Mouse (Mus musculus): ENCODE results near the gene 4933417A18Rik. TPM values are rescaled to one million over a fixed set of nuclear protein-coding genes. Genes with fewer than 3 reads are reported as not detected.
"Not testable (repeated sequence)": the region's sequence is repeated elsewhere in the genome, so short reads cannot be mapped to it uniquely, and the experiment has no call there.

Gene 4933417A18Rik
- polyA plus RNA-seq, 1 experiment, result not detected

DNA sequence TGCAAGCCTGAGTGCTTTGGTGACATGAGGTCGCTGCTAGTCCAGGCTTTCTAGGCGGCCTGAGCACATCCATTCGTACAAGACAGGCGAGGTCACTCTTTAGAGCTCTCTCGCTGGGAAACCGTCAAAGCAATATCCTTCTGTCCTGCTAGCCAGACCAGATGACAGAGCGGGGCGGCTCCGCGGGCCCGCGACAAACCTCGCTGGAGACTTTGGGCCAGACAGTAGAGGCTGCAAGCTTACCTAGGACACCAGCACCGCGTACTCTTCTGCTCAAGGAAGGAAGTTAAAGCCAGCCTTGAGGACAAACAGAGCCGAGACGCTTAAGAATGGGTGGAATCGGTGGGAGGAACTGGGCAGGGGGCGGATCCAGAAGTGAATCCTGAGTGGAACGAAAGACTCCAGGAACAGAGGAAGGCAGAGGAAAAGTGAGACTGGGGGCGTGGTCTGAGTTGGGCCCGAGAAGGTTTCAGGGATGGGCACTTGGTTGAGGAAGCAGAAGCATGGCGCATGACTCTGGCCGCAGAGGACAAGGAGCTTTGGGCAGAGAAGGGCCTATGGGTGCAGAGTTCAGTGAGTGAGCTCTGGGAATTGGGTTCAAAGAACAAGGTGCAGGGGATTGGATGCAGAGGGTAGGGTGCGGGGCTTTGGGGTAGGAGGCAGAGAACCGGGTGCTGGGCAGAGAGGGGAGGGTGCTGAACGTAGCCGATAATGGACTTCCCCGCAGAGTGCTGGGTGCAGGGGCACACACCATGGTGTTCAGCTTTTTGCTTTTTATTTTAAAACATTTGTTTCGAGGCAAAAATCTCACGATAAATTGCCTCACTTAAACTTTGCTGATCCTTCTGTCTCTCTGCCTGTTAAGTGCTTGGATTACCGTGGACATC is 39.5 kb downstream of the 4933417A18Rik start, which contains the start of gene Eci3:
Gene Eci3, minus strand, starts transcription at position 300 of the 887 bp plus-strand sequence.
- Histone ChIP-seq H3K4me3 (ENCODE audit: insufficient read depth, low read depth, low read length) (peak within 1 kb of the TSS; percentile 54), H3K27ac (replicated peaks; ENCODE audit: low read depth, low read length) (no peak within 1 kb of the TSS), H3K4me1 (ENCODE audit: control insufficient read depth, insufficient read depth, insufficient read length, low read length) (no peaks in the 10 kb centered on the region)

DNA sequence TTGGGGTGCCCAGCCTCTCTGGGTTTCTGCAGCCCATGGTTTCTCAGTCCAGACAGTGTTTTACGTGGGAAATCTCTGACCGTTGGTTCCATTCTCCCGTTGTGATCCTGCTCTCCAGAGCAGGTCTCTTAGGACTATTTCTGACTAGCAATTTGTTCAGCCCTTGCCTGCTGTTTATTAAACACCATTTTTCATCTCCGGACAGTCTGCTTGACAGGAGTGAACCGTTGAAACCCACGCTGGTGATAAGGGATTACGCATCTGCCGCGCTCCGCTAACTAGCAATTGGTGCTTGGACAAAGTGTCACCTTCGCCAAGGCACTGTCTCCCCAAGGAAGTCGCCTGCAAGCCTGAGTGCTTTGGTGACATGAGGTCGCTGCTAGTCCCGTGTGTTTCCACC is 40.2 kb downstream of the 4933417A18Rik start:
- no peak overlapping the region for H3K27ac ChIP-seq (replicated peaks; ENCODE audit: low read depth, low read length)
- H3K4me3 ChIP-seq (ENCODE audit: insufficient read depth, low read depth, low read length), result peak overlapping the region; percentile 54
- no peaks in the 10 kb centered on the region for H3K4me1 ChIP-seq (ENCODE audit: control insufficient read depth, insufficient read depth, insufficient read length, low read length)

DNA sequence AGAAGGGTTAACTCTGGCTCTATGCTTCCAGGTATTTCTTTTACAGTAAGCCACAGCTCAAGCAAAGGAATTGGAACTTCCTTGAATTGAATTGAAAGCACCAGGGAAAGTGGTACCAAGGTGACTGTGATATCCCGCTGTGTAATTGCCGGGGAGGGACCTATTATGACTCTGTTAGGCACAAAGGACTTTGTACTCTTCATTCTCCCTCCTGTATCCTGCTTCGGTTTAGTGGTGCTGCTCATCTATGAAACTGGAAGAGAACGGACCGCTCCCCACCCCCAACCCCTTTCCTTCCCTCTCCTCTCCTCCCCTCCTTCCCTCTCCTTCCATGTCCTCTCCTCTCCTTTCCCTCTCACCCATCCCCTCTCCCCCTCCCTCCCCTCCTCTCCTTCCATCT is 40.7 kb downstream of the 4933417A18Rik start:
- Histone ChIP-seq H3K27ac (replicated peaks; ENCODE audit: low read depth, low read length) (no peak overlapping the region), H3K4me3 (ENCODE audit: insufficient read depth, low read depth, low read length) (peak overlapping the region; percentile 54), H3K4me1 (ENCODE audit: control insufficient read depth, insufficient read depth, insufficient read length, low read length) (no peaks in the 10 kb centered on the region)

DNA sequence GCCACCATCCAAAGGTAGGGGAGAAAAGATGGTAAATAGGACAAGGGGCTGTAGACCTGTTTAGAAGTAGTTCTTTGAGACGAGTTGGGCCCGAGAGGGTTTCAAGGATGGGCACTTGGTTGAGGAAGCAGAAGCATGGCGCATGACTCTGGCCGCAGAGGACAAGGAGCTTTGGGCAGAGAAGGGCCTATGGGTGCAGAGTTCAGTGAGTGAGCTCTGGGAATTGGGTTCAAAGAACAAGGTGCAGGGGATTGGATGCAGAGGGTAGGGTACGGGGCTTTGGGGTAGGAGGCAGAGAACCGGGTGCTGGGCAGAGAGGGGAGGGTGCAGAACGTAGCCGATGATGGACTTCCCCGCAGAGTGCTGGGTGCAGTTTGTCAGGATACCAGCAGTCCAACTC is 41.4 kb downstream of the 4933417A18Rik start:
- H3K4me3 ChIP-seq (ENCODE audit: insufficient read depth, low read depth, low read length); H3K27ac ChIP-seq (replicated peaks; ENCODE audit: low read depth, low read length); H3K4me1 ChIP-seq (ENCODE audit: control insufficient read depth, insufficient read depth, insufficient read length, low read length): not testable (repeated sequence)

- not testable (repeated sequence) for H3K27ac ChIP-seq (replicated peaks; ENCODE audit: low read depth, low read length); H3K4me3 ChIP-seq (ENCODE audit: insufficient read depth, low read depth, low read length); H3K4me1 ChIP-seq (ENCODE audit: control insufficient read depth, insufficient read depth, insufficient read length, low read length)
These were observed 48.2 kb downstream of the 4933417A18Rik start for GRCm38 (mm10) chr13:34972456-34972855.

- Histone ChIP-seq H3K27ac (replicated peaks; ENCODE audit: low read depth, low read length) (no peak overlapping the region), H3K4me1 (ENCODE audit: control insufficient read depth, insufficient read depth, insufficient read length, low read length) (peaks cover 2% of the 10 kb centered on the region; the same call in 1 of the 2 replicates), H3K4me3 (ENCODE audit: insufficient read depth, low read depth, low read length) (no peak overlapping the region)
These were observed 48.9 kb downstream of the 4933417A18Rik start for GRCm38 (mm10) chr13:34973149-34973548.

DNA sequence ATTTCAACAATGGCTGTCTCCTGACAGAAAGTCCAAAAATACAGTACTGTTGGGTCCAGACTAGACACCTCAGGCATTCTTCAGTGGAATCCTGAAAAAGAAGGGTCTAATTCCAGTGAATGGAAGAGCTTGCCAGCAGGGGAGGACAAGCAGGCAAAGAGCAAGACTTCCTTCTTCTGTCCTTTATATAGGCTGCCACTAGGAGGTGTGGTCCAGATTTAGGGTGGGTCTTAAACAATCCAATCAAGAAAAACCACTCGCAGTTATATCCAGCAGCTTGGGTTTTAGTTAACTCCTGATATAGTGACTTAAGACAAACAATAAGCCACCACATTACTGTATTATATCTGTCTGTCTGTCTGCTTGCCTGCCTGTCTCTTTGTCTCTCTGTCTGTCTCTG is 49.6 kb downstream of the 4933417A18Rik start:
- peaks cover 2% of the 10 kb centered on the region; the same call in 1 of the 2 replicates for H3K4me1 ChIP-seq (ENCODE audit: control insufficient read depth, insufficient read depth, insufficient read length, low read length)
- no peak overlapping the region for H3K27ac ChIP-seq (replicated peaks; ENCODE audit: low read depth, low read length)
- H3K4me3 ChIP-seq (ENCODE audit: insufficient read depth, low read depth, low read length), result no peak overlapping the region

DNA sequence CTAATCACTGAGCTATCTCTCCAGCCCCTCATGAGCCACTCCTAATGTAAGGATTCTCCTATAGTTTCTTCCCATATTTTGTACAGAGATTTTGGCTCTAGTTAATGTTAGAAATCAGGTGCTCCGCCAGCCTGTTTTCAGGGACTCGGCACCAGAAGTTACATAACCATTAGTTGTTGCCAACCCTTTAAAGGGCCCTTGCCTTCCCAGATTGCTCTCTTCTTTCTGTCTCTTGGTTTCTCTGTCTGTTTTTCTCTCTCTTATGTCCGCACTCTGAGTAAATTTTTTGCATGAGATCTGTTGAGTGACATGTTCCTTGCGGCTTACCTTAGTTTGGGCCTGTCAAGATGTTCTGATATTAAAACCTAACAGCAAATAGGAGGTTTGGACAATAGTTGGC is 51.9 kb downstream of the 4933417A18Rik start:
- Histone ChIP-seq H3K4me3 (ENCODE audit: insufficient read depth, low read depth, low read length) (no peak overlapping the region), H3K27ac (replicated peaks; ENCODE audit: low read depth, low read length) (no peak overlapping the region), H3K4me1 (ENCODE audit: control insufficient read depth, insufficient read depth, insufficient read length, low read length) (peaks cover 2% of the 10 kb centered on the region; the same call in 1 of the 2 replicates)

- Histone ChIP-seq H3K4me3 (ENCODE audit: insufficient read depth, low read depth, low read length) (no peak overlapping the region), H3K27ac (replicated peaks; ENCODE audit: low read depth, low read length) (no peak overlapping the region), H3K4me1 (ENCODE audit: control insufficient read depth, insufficient read depth, insufficient read length, low read length) (peaks cover 2% of the 10 kb centered on the region; the same call in 1 of the 2 replicates)
These were observed 53.2 kb downstream of the 4933417A18Rik start for GRCm38 (mm10) chr13:34977410-34977809.

- not testable (repeated sequence) for H3K4me1 ChIP-seq (ENCODE audit: control insufficient read depth, insufficient read depth, insufficient read length, low read length); H3K27ac ChIP-seq (replicated peaks; ENCODE audit: low read depth, low read length); H3K4me3 ChIP-seq (ENCODE audit: insufficient read depth, low read depth, low read length)
These were observed 54.4 kb downstream of the 4933417A18Rik start for GRCm38 (mm10) chr13:34978635-34979034.

DNA sequence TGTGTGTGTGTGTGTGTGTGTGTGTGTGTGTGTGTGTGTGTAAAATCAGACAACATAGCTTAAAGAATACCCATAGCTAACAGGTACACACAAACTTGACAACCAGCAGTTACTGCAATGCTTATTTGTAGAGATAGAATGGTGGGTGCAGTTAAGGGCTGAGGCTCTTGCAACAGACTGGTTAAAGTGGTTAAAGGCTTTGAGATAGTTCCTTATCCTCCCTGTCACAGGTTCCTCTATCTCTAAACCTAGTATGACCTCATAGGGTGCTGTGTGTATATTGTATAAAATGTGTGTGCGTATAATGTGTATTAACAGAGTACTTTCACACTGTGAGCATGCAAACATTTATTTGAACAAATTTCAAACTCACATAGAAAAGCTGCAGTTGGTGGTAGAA is 59.3 kb downstream of the 4933417A18Rik start:
- not testable (repeated sequence) for H3K27ac ChIP-seq (replicated peaks; ENCODE audit: low read depth, low read length); H3K4me3 ChIP-seq (ENCODE audit: insufficient read depth, low read depth, low read length); H3K4me1 ChIP-seq (ENCODE audit: control insufficient read depth, insufficient read depth, insufficient read length, low read length)

GRCm38 (mm10) chr13:34991581-34992273 is 67.5 kb downstream of the 4933417A18Rik start:
- Histone ChIP-seq H3K4me3 (ENCODE audit: insufficient read depth, low read depth, low read length) (no peak overlapping the region), H3K4me1 (ENCODE audit: control insufficient read depth, insufficient read depth, insufficient read length, low read length) (peaks cover 4% of the 10 kb centered on the region; the same call in 1 of the 2 replicates), H3K27ac (replicated peaks; ENCODE audit: low read depth, low read length) (no peak overlapping the region)

DNA sequence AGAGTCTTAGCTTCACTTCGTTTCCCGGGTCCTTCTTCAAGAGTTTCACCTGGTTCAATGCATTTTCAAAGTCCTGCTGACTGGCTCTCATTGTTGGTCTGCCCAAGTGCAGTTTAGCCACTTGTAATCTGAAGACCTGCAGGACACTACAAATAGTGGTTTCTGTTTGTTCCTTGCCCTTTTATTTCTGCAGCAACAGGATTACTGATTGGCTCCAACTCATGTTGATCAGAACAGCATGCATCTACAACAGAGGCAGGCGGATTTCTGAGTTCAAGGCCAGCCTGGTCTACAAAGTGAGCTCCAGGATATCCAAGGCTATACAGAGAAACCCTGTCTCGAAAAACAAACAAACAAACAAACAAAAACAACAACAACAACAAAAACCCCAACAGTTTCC is 68.9 kb downstream of the 4933417A18Rik start:
- H3K27ac ChIP-seq (replicated peaks; ENCODE audit: low read depth, low read length), result no peak overlapping the region
- peaks cover 4% of the 10 kb centered on the region; the same call in 1 of the 2 replicates for H3K4me1 ChIP-seq (ENCODE audit: control insufficient read depth, insufficient read depth, insufficient read length, low read length)
- H3K4me3 ChIP-seq (ENCODE audit: insufficient read depth, low read depth, low read length), result peak overlapping the region; percentile 77

DNA sequence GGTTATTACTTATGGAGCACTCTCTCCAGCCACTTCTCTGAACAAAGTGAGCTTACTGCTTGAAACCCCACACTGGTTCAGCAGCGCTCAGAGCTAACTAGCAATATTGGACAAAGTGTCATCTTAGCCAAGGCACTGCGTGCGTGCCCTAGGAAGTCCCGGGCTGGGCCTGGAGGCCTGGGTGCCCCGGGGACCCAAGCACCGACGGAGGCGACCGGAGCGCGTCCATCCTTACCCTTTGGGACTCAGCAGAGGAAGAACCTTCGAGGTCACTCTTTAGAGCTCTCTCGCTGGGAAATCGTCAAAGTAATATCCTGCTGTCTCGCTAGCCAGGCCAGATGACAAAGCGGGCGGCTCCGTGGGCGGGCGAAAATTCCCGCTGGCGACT is 69.4 kb downstream of the 4933417A18Rik start:
- peaks cover 4% of the 10 kb centered on the region; the same call in 1 of the 2 replicates for H3K4me1 ChIP-seq (ENCODE audit: control insufficient read depth, insufficient read depth, insufficient read length, low read length)
- H3K4me3 ChIP-seq (ENCODE audit: insufficient read depth, low read depth, low read length), result peak overlapping the region; percentile 77
- H3K27ac ChIP-seq (replicated peaks; ENCODE audit: low read depth, low read length), result peak overlapping the region; percentile 87

- Histone ChIP-seq H3K27ac (replicated peaks; ENCODE audit: low read depth, low read length) (peak overlapping the region; percentile 87), H3K4me1 (ENCODE audit: control insufficient read depth, insufficient read depth, insufficient read length, low read length) (peaks cover 4% of the 10 kb centered on the region; the same call in 1 of the 2 replicates)
These were observed 70.0 kb downstream of the 4933417A18Rik start for GRCm38 (mm10) chr13:34993983-34994811.

More at GRCm38 (mm10) chr13:34993983-34994811, 70.0 kb downstream of the 4933417A18Rik start:
- peak overlapping the region; percentile 77 for H3K4me3 ChIP-seq (ENCODE audit: insufficient read depth, low read depth, low read length)
